Mouse (Mus musculus) liver, postnatal 0 days (tissue): ENCODE measurements around the gene Mybphl.

Experiments used
- CTCF ChIP-seq: sonication (generic); IDR thresholded peaks from 2 replicates; pipeline ENCODE4 v1.5.1; 2016; ENCODE audit warnings: antibody characterized with exemption, low read depth
- EP300 ChIP-seq: IDR thresholded peaks from 2 replicates; pipeline ENCODE4 v1.6.1; 2016; ENCODE audit warnings: antibody characterized with exemption, low read depth, mild to moderate bottlenecking

- TF ChIP-seq CTCF, result no peak
- TF ChIP-seq EP300, result no peak
Measured at GRCm38 (mm10) chr3:108357051-108357450, 7.7 kb upstream of the Mybphl start.
